Mouse (Mus musculus): ENCODE data around the gene Tmem156. TPM values are rescaled to one million over a fixed set of nuclear protein-coding genes. Genes with fewer than 3 reads are reported as not detected.
A peak's percentile ranks its signal among the peaks of the same experiment; 100 is the strongest.

Gene Tmem156
- polyA plus RNA-seq, 1 experiment from 2014 or later, result 0.18 TPM

DNA sequence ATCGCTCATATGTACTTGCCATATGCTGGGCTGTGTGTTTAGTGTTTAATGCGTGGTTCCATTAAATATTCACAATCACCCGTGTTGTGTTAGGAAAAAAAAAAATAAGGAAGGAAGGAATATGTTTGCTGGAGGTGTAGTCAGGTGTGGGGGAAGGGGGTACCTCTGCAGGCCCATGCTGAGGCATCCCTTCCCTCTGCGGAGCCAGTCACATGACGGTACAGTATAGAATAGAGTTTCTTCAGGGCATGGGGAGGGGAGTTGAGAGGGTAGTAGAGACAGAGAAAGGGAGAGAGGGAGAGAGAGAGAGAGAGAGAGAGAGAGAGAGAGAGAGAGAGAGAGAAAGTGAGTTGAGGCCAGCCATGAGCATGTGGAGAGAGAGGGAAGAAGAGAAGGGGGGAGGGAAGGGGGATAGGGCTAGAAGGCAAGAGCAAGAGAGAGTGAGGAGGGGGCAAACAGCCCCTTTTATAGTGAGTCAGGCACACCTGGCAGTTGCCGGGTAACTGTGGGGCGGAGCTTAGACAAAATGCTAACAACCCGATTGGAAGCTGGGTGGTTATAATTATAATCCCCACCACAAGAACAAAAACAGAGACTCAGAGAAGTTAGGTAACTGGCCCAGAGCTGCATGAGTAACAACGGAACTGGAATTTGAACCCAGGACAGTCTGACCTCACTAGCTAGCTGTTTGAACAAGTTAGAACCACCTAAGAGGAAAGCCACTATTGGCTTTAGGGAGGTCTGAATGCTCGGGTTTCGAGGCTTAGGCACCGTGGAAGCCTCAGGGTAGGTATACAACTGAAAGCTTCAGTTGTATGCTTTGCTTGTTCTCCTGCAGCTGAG is 45.3 kb downstream of the Tmem156 start:
- no peak for TF ChIP-seq CTCF (IDR thresholded peaks at IDR 0.05; ENCODE audit: low read depth)
- Histone ChIP-seq H3K27me3 (ENCODE audit: insufficient read depth, low read length) (no peaks in the 10 kb centered on the region), H3K9ac (ENCODE audit: low read depth, low read length) (no peak overlapping the region), H3K4me1 (replicated peaks; ENCODE audit: insufficient read depth, low read length) (no peaks in the 10 kb centered on the region), H3K36me3 (ENCODE audit: insufficient read depth, low read length) (0 out of 2 replicates have a peak, but pooled peaks cover 1% of the 10 kb centered on the region), H3K27ac (no peak overlapping the region), H3K4me3 (replicated peaks; ENCODE audit: low read depth, low read length) (no peak overlapping the region), H3K4me2 (ENCODE audit: low read length) (no peak overlapping the region), H3K9me3 (replicated peaks; ENCODE audit: low read length) (no peaks in the 10 kb centered on the region)
- ATAC-seq (replicated peaks; ENCODE audit: low FRiP score, low read depth) (no peak), DNase-seq (ENCODE audit: low spot score) (no peak)
- whole genome bisulfite sequencing, result 60% methylated on average over 12 of the region's 12 CpGs

DNA sequence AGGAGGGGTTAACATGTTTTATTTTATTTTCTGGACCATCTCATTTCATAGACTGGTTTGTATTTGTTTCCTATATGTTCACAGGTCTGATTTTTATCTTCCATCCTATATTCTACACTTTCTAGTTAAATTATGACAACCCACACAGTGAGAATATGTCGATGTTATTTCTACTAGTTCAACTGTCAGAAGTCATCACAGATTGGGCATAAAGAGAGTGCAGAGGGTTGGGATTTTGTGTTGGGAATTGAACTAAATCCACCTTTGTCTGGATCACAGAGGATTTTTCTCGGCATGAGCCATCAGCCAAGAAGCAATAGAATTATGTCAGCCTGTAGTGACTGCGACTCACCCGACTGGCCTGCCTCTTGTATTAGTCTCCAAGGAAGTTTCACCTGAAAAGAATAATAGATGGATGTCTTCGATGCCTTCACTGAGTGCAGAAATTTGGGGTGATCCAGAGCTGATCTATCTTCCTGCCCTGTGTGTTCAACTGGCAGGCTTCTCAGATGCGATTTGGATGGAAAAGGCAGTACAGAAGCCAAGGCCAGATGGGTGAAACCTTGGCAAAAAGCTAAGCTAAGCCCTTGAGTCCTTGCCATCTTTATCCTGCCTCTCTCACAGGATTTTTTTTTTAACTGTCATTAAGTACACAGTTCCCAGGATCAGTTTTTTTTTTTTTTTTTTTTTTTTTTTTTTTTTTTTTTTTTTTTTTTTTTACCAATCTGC is 46.1 kb downstream of the Tmem156 start:
- Histone ChIP-seq H3K4me3 (replicated peaks; ENCODE audit: low read depth, low read length) (no peak overlapping the region), H3K4me2 (ENCODE audit: low read length) (no peak overlapping the region), H3K27ac (no peak overlapping the region), H3K36me3 (ENCODE audit: insufficient read depth, low read length) (0 out of 2 replicates have a peak, but pooled peaks cover 5% of the 10 kb centered on the region), H3K9me3 (replicated peaks; ENCODE audit: low read length) (no peaks in the 10 kb centered on the region), H3K9ac (ENCODE audit: low read depth, low read length) (no peak overlapping the region), H3K4me1 (replicated peaks; ENCODE audit: insufficient read depth, low read length) (no peaks in the 10 kb centered on the region), H3K27me3 (ENCODE audit: insufficient read depth, low read length) (no peaks in the 10 kb centered on the region)
- 87% methylated on average over 6 of the region's 6 CpGs for WGBS
- no peak for TF ChIP-seq CTCF (IDR thresholded peaks at IDR 0.05; ENCODE audit: low read depth)
- ATAC-seq (replicated peaks; ENCODE audit: low FRiP score, low read depth), result no peak
- no peak for DNase-seq (ENCODE audit: low spot score)

DNA sequence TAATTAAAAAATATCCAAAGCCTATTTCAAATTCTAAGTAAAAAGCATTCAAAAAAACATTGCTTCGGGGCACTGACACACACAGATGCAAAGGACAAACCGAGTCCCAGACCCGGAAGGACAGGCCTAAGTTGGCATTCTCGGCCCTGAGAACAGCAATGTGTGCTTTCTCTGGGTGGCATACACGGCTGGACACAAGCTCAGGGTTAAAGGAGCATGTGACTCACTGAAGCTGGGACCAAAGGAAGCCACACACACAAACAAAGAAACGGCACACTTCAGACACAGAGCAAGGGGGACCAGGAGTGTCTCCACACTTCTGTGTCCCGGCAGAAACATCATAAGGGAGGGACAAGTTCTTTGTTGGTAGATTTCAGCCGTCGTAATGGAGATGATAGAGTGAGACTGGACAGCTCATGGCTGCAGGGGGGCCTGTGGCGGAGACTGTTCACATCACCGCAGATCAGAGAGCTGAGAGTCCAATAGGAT is 48.5 kb downstream of the Tmem156 start:
- H3K36me3 ChIP-seq (ENCODE audit: insufficient read depth, low read length), result 0 out of 2 replicates have a peak, but pooled peaks cover 5% of the 10 kb centered on the region
- TF ChIP-seq CTCF (IDR thresholded peaks at IDR 0.05; ENCODE audit: low read depth), result no peak
- WGBS, result 70% methylated on average over 11 of the region's 11 CpGs
- no peak overlapping the region for H3K4me3 ChIP-seq (replicated peaks; ENCODE audit: low read depth, low read length)
- no peak for ATAC-seq (replicated peaks; ENCODE audit: low FRiP score, low read depth)
- H3K27ac ChIP-seq, result no peak overlapping the region
- no peak overlapping the region for H3K4me2 ChIP-seq (ENCODE audit: low read length)
- H3K4me1 ChIP-seq (replicated peaks; ENCODE audit: insufficient read depth, low read length), result 0 out of 2 replicates have a peak, but pooled peaks cover 4% of the 10 kb centered on the region
- H3K27me3 ChIP-seq (ENCODE audit: insufficient read depth, low read length), result no peaks in the 10 kb centered on the region
- H3K9ac ChIP-seq (ENCODE audit: low read depth, low read length), result no peak overlapping the region
- no peaks in the 10 kb centered on the region for H3K9me3 ChIP-seq (replicated peaks; ENCODE audit: low read length)
- no peak for DNase-seq (ENCODE audit: low spot score)

DNA sequence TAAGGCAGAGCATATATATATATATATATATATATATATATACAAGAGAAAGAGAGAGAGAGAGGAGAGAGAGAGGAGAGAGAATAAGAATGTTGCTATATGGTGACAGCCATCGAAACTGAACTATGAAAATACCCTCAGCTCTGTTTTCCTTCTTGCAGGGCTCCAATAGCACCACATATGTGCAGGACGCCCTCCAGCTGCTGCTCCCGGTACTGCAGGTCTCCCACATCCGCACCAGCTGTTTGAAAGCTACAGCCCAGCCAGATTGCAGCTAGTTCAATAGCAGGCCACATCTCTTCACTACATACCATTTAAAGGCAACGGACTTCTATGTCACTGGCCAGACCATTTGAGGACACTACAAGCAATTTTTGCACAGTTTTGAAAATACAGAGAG is 51.5 kb downstream of the Tmem156 start:
- Histone ChIP-seq H3K9ac (ENCODE audit: low read depth, low read length) (no peak overlapping the region), H3K4me3 (replicated peaks; ENCODE audit: low read depth, low read length) (no peak overlapping the region), H3K27ac (no peak overlapping the region), H3K4me1 (replicated peaks; ENCODE audit: insufficient read depth, low read length) (0 out of 2 replicates have a peak, but pooled peaks cover 4% of the 10 kb centered on the region), H3K9me3 (replicated peaks; ENCODE audit: low read length) (no peaks in the 10 kb centered on the region), H3K4me2 (ENCODE audit: low read length) (no peak overlapping the region), H3K36me3 (ENCODE audit: insufficient read depth, low read length) (0 out of 2 replicates have a peak, but pooled peaks cover 9% of the 10 kb centered on the region), H3K27me3 (ENCODE audit: insufficient read depth, low read length) (no peaks in the 10 kb centered on the region)
- DNase-seq (ENCODE audit: low spot score) (no peak), ATAC-seq (replicated peaks; ENCODE audit: low FRiP score, low read depth) (no peak)
- TF ChIP-seq CTCF (IDR thresholded peaks at IDR 0.05; ENCODE audit: low read depth), result peak; percentile 40
- WGBS, result 74% methylated on average over 5 of the region's 5 CpGs

DNA sequence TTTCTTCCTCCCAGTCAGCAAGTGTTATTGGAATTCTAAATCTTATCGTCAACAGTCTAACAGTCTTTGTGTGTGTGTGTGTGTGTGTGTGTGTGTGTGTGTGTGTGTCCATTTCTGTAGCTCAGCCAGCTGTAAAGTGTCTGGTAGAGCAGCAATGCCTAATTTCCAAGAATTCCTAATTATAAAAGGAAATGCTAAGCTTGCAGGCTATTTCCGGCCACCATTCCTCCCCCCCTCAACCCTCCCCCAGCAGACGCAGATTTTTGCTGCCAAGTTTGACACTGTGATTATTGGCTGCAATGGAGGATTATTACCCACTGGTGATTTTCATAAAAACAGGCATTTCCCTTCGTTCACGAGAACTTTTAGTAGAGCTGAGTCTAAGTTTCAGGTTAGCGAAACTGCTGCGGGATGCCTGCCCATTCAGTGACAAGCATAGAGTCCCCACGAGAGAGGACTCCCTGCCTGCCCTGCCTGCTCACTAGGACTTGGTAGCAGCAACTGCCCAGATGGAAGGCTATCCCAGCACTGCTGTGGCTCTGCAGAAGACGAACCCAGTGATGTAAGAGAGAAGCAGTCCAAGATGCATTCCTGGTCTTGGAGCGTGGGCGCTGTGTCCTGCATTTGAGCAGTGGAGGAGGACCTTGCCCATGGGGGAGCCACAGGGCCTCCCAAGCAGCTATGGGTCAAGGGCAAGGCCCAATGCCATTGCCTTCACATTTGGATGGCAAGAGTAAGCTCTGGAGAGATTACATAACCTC is 52.9 kb downstream of the Tmem156 start:
- peak overlapping the region; percentile 34; the same call in 1 of the 2 replicates for H3K4me2 ChIP-seq (ENCODE audit: low read length)
- 0 out of 2 replicates have a peak, but pooled peaks cover 12% of the 10 kb centered on the region for H3K36me3 ChIP-seq (ENCODE audit: insufficient read depth, low read length)
- H3K27ac ChIP-seq, result peak overlapping the region; percentile 86
- H3K4me3 ChIP-seq (replicated peaks; ENCODE audit: low read depth, low read length), result no peak overlapping the region
- no peak for TF ChIP-seq CTCF (IDR thresholded peaks at IDR 0.05; ENCODE audit: low read depth)
- 0 out of 2 replicates have a peak, but pooled peaks cover 4% of the 10 kb centered on the region for H3K4me1 ChIP-seq (replicated peaks; ENCODE audit: insufficient read depth, low read length)
- WGBS, result 48% methylated on average over 11 of the region's 11 CpGs
- 0 out of 2 replicates have a peak overlapping the region, but pooled peaks have one; percentile 18 for H3K9ac ChIP-seq (ENCODE audit: low read depth, low read length)
- DNase-seq (ENCODE audit: low spot score) (peak; percentile 90), ATAC-seq (replicated peaks; ENCODE audit: low FRiP score, low read depth) (peak; percentile 74)
- H3K27me3 ChIP-seq (ENCODE audit: insufficient read depth, low read length), result no peaks in the 10 kb centered on the region
- no peaks in the 10 kb centered on the region for H3K9me3 ChIP-seq (replicated peaks; ENCODE audit: low read length)
